Mouse (Mus musculus) midbrain, embryonic 14.5 days (tissue): ENCODE results near the gene Hint1. TPM values are rescaled to one million over a fixed set of nuclear protein-coding genes. Genes with fewer than 3 reads are reported as not detected.

Experiments used
- ATAC-seq: fragments of 200-750 bp; cut with Nextera tagmentation; 2 replicates; pipeline ENCODE4 v1.8.0; 2017; ENCODE audit warnings: moderate number of reproducible peaks, moderate library complexity; ENCODE audit not compliant: low FRiP score, low TSS enrichment
- DNase-seq: peaks from one replicate; pipeline ENCODE4 v3.0.0-alpha.2; 2015
- H3K27ac ChIP-seq: fragments of 300-500 bp; sonication (generic); replicated peaks from 2 replicates; pipeline ENCODE4 v1.5.1; 2014; ENCODE audit warnings: mild to moderate bottlenecking, low read depth, low read length, moderate library complexity
- H3K27me3 ChIP-seq: fragments of 300-500 bp; sonication (generic); 2 replicates; pipeline ENCODE4 v1.6.1; 2014; ENCODE audit warnings: low read length, control low read depth, mixed read lengths; ENCODE audit not compliant: control insufficient read depth, insufficient read depth
- H3K36me3 ChIP-seq: fragments of 300-500 bp; sonication (generic); 2 replicates; pipeline ENCODE4 v1.6.1; 2014; ENCODE audit warnings: low read length, control low read depth; ENCODE audit not compliant: control insufficient read depth, insufficient read depth
- H3K4me1 ChIP-seq: fragments of 300-500 bp; sonication (generic); 2 replicates; pipeline ENCODE4 v1.6.1; 2014; ENCODE audit warnings: mild to moderate bottlenecking, antibody characterized with exemption, low read length, control low read depth; ENCODE audit not compliant: control insufficient read depth, insufficient read depth
- H3K4me2 ChIP-seq: fragments of 300-500 bp; sonication (generic); 2 replicates; pipeline ENCODE4 v1.6.1; 2014; ENCODE audit warnings: mild to moderate bottlenecking, low read length, moderate library complexity
- H3K4me3 ChIP-seq: fragments of 300-500 bp; sonication (generic); replicated peaks from 2 replicates; pipeline ENCODE4 v1.5.1; 2014; ENCODE audit warnings: low read depth, low read length
- H3K9ac ChIP-seq: fragments of 300-500 bp; sonication (generic); replicated peaks from 2 replicates; pipeline ENCODE4 v1.6.1; 2014; ENCODE audit warnings: mild to moderate bottlenecking, low read length, moderate library complexity
- H3K9me3 ChIP-seq: fragments of 300-500 bp; sonication (generic); 2 replicates; pipeline ENCODE4 v1.6.1; 2016; ENCODE audit warnings: low read length, control low read depth, mixed read lengths; ENCODE audit not compliant: control insufficient read depth
- WGBS: fragments of 180-500 bp; shearing (Covaris S2); extraction: QIAGEN DNeasy Blood & Tissue Kit; methylation state at CpG from one replicate; pipeline ENCODE4 v1.1.7; 2014; 5-methylcytosine and 5-hydroxymethylcytosine counted together
- polyA plus RNA-seq: library from polyadenylated mRNA; unstranded; fragments of >200 nt; fragmentation: Nextera tagmentation; extraction: Ambion mirVana; gene quantifications from 2 replicates; pipeline ENCODE4 v1.2.1, GENCODE M21; 2014

The Hint1 gene
- polyA plus RNA-seq, 1 experiment from 2014 or later: 751 TPM

- ATAC-seq (no peak), DNase-seq (peak; percentile 66)
- Histone ChIP-seq H3K4me1 (peaks cover 9% of the 10 kb centered on the region; the same call in 1 of the 2 replicates), H3K4me2 (peak overlapping the region; percentile 70), H3K4me3 (peak overlapping the region; percentile 58), H3K27ac (peak overlapping the region; percentile 79; the same call in 1 of the 2 replicates), H3K27me3 (no peaks in the 10 kb centered on the region), H3K36me3 (no peaks in the 10 kb centered on the region), H3K9me3 (no peaks in the 10 kb centered on the region), H3K9ac (peak overlapping the region; percentile 68)
- WGBS: 27% methylated on average over 11 of the region's 11 CpGs
Measured at GRCm38 (mm10) chr11:54859322-54860165, 6.6 kb upstream of the Hint1 start.

DNA sequence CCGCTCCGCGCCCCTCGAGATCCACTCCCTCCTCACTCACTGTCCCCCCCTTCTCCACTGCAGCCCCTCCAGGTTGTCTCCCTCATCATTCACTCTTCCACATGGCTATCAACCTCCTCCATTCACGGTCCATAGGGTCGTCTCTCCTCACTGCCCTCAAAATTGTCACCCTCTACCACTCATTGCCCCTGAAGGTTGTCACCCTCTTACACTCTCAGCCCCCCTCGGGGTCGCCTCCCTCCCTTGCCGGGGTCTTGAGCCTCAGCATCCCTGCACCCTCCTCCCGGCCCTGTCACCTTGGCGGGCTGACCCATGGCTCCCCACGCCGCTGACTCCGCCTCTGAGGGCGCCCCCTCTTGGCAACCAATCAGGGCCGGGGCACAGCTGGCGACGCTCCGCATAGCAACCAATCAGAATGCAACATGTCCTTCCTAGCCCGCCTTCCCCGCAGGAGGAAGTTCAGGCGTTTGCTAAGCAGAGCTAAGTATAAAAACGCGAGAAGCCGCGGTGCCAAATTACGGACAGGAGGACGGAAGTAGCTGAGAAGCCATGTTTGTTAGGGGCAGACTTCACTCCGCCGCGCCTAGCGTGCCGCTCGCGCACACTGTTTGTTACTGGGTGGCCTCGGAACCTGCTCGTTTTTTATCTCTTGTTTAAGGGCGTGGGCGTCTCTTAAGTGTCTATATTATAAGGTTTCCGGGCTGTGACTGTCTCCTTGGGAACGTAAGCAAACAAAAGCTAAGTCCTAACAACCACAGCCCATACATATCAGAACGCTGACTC lies 5.7 kb upstream of the Hint1 start, which contains the start of gene Lyrm7:
Lyrm7 (minus strand) TSS at position 661 of the 783 bp plus-strand sequence.
- no peaks in the 10 kb centered on the region for H3K36me3 ChIP-seq
- H3K4me3 ChIP-seq: peak within 1 kb of the TSS; percentile 58
- WGBS: under 1% methylated on average over 42 of the region's 42 CpGs
- peak within 1 kb of the TSS; percentile 70 for H3K4me2 ChIP-seq
- H3K27ac ChIP-seq: peak within 1 kb of the TSS; percentile 92
- ATAC-seq (peak; percentile 97), DNase-seq (peak; percentile 98)
- H3K9ac ChIP-seq: peak within 1 kb of the TSS; percentile 68
- peaks cover 9% of the 10 kb centered on the region; the same call in 1 of the 2 replicates for H3K4me1 ChIP-seq
- no peaks in the 10 kb centered on the region for H3K27me3 ChIP-seq
- H3K9me3 ChIP-seq: no peaks in the 10 kb centered on the region

DNA sequence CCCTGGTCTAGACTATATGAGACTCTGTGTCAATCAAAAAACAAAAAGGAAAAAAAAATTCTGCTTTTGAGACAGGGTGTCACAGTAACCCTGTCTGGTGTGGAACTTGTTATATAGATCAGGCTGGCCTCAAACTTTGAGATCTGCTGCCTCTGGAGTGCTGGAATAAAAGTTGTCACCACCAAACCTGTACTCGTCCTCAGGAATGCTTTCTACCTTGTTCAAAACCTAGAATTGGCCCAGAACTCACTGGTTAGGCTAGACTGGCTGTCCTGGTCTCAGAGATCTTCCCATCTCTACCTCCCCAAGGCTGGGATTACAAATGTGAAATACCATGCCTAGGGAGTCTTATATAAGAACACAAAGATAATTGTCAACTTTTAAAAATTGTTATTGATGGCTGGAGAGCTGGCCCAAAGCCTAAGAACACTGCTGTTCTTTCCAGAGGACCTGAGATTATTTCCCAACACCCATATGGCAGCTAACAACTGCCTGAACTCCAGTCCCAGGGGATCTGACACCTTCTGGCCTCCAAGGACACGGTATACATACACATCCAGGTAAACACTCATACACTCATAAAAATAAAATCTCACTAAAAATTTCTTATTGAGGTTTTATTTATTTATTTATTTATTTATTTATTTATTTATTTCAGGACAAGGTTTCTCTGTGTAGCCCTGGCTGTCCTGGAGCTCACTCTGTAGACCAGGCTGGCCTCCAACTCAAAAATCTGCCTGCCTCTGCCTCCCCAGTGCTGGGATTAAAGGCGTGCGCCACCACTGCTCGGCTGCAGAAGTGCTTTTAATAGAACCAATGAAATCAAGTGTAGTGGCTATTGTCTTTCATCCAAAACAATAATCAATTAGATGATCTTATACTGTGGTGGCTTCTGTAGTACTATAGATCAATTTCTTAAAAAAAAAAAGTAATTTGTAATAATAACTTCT lies 4.4 kb upstream of the Hint1 start:
- no peaks in the 10 kb centered on the region for H3K36me3 ChIP-seq
- no peak overlapping the region for H3K27ac ChIP-seq
- peak overlapping the region; percentile 70; the same call in 1 of the 2 replicates for H3K4me2 ChIP-seq
- H3K9ac ChIP-seq: no peak overlapping the region; the same call in 1 of the 2 replicates
- ATAC-seq: no peak
- no peak overlapping the region for H3K4me3 ChIP-seq
- WGBS: 96% methylated on average over 5 of the region's 5 CpGs
- H3K27me3 ChIP-seq: no peaks in the 10 kb centered on the region
- no peak for DNase-seq
- no peaks in the 10 kb centered on the region for H3K9me3 ChIP-seq
- H3K4me1 ChIP-seq: peaks cover 13% of the 10 kb centered on the region; the same call in 1 of the 2 replicates

DNA sequence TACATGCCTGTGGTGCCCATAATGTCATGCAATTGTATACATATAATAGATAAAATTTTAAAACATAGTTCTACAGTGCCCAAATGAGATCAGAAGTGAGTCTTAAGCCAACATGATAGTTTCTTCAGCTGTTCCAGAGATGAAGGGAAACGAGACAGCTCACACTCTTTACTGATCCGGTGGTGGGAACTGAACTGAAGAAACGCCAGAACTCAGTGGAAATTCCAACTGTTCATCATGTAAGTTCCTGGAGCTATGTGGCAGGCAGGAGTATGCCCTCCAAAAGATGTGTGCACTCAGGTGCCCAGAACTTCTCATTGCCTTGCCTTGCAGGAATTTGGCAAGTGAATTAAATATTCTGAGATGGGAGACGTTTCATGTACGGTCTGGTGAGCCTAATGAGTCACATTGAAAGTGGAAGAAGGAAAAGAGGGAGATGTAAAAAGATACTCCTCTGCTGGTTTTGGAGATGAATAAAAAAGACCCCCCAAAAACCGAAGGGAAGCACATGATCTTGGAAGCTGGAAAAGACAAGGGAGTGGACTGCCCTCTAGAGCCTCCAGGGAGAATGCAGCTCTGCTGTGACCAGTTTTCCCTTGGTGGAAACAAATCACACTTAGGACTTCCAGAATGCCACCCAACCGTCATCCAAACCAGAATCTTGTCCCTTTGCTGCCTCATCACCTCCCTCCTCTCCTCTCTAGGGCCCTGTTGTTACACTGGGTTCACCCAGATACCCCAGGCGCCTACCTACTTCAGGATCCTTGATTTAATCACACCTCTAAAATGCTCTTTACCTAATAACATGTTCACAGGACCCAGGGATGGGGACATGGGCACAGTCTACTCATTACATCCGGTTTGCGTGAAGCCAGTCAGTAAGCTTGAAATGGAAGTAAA lies 3.3 kb upstream of the Hint1 start:
- Histone ChIP-seq H3K4me3 (no peak overlapping the region), H3K9me3 (no peaks in the 10 kb centered on the region), H3K9ac (no peak overlapping the region), H3K27me3 (no peaks in the 10 kb centered on the region), H3K27ac (no peak overlapping the region), H3K36me3 (no peaks in the 10 kb centered on the region), H3K4me2 (no peak overlapping the region), H3K4me1 (peaks cover 22% of the 10 kb centered on the region)
- WGBS: 51% methylated on average over 10 of the region's 10 CpGs
- ATAC-seq: no peak
- DNase-seq: peak; percentile 83

DNA sequence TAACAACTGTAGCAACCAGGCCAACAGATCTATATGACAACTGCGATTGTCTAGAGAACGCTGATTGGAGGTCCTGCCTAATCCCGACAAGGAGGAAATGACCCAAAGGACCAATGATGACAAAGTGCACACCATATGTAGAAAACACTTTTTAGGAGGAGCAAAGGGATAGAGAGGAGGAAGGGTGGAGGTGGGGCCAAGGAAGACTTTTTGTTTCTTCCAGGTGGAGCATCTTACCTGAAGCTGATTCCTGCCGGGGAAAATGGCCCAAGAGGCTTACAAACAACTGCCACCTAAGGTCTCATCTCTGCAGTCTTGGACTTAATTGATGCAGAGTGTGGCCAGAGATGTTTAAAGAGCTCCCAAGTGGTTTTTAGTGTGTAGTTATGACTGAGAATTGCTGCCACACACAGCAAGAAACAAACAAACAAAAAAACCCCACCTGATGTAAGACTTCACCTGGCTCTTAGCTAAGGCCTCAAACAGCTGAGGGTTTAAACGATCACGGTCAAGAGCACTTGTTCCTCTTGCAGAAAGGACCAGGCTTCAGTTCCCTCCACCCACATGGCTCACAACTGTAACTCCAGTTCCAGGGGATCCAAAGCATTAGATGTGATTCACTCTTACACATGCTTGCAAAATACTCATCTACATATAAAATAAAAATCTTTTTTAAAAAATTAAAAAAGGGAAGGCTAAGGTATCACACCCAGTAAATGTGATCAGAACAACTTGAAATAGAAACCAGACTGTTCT lies 675 bp upstream of the Hint1 start:
- no peak for DNase-seq
- Histone ChIP-seq H3K4me3 (peak overlapping the region; percentile 96), H3K27ac (peak overlapping the region; percentile 91), H3K4me1 (peaks cover 32% of the 10 kb centered on the region), H3K4me2 (peak overlapping the region; percentile 83), H3K9ac (peak overlapping the region; percentile 97; the same call in 1 of the 2 replicates), H3K9me3 (no peaks in the 10 kb centered on the region), H3K36me3 (peaks cover 15% of the 10 kb centered on the region), H3K27me3 (no peaks in the 10 kb centered on the region)
- ATAC-seq: no peak; the same call in 1 of the 2 replicates
- WGBS: 80% methylated on average over 6 of the region's 6 CpGs

DNA sequence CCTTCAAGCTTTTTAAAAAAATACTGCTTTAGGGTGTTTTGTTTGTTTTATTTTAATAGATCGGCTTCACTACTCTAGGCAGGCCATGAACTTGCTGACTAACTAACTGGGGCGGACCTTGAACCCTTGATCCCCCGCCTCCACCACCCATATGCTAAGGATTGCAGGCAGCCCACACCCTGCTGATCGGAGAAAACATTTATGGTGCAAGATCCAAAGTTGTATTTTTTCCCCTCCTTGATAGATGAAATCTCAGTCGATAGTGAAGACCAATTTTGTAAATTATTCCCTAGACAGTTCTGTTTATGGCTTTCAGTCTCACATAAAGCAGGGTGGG lies 834 bp downstream of the Hint1 start:
- H3K9ac ChIP-seq: peak overlapping the region; percentile 97
- H3K27me3 ChIP-seq: no peaks in the 10 kb centered on the region
- H3K27ac ChIP-seq: peak overlapping the region; percentile 91
- no peak for DNase-seq
- H3K4me1 ChIP-seq: peaks cover 28% of the 10 kb centered on the region
- ATAC-seq: no peak
- 4% methylated on average over 5 of the region's 5 CpGs for WGBS
- H3K36me3 ChIP-seq: peaks cover 29% of the 10 kb centered on the region
- H3K4me3 ChIP-seq: peak overlapping the region; percentile 96
- H3K9me3 ChIP-seq: no peaks in the 10 kb centered on the region
- peak overlapping the region; percentile 83 for H3K4me2 ChIP-seq

GRCm38 (mm10) chr11:54867903-54868434 lies 1.8 kb downstream of the Hint1 start:
- WGBS: 90% methylated on average over 3 of the region's 3 CpGs
- Histone ChIP-seq H3K4me2 (peak overlapping the region; percentile 83), H3K9ac (peak overlapping the region; percentile 29; the same call in 1 of the 2 replicates), H3K4me3 (peak overlapping the region; percentile 96), H3K27me3 (no peaks in the 10 kb centered on the region), H3K4me1 (peaks cover 28% of the 10 kb centered on the region), H3K36me3 (peaks cover 33% of the 10 kb centered on the region), H3K9me3 (no peaks in the 10 kb centered on the region), H3K27ac (no peak overlapping the region)
- DNase-seq (no peak), ATAC-seq (no peak)
